In the genomic region with DNA sequence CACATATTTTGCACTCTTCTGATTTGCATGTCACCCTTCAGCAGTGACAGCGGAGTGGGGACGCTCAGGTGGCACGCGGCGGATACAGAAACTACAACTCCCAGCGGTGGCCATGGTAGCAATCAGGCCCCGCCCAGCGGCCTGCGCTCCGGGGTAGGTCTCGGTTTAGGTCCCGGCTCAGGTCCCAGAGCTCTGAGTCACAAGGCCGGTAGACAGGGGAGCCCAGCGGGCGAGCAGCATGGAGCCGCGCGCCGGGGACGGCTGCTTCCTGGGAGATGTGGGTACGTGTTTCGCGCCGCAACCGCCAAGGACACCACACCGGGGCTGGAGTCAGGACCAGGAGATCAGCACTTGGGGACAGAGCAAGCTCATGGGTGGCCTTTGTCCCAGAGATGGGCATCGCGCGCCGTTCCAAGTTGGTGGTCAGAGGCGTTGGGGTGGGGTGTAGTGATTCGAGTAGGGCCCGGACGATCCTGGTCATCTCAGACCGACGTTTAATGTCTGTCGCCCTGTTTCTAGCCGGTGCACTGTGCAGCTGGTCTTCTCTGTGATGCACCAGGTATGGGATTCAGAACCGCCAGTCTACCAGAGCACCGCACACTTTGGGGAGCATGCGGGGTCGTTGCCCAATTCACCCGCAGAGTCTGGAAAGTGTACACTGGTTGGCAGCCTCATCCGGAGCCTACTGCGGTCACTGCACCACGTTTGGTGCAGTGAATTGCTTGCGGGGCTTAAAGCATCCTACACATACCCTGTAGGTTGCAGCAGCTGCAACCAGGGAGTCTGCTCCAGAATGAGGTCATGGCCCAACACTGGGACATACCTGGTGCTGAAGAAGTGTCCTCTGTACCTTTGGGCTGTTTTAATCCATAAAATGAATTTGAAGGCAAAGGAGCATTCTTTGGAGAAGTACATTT, we compare ENCODE assay signal across 8 mouse cellular contexts. TPM values are rescaled to one million over a fixed set of nuclear protein-coding genes. Genes with fewer than 3 reads are reported as not detected.
DNase-seq lines count a peak whose midpoint lies in the region; ATAC-seq and TF ChIP-seq lines count a peak whose summit lies in the region.

A gene (plus strand): TSS at position 138 of the 917 bp plus-strand sequence.

- no peaks in the 10 kb centered on the region for H3K27me3 ChIP-seq in embryonic facial prominence, embryonic 14.5 days (replicated peaks; ENCODE audit: control insufficient read depth, insufficient read depth, low read length)
- no peaks in the 10 kb centered on the region for H3K27me3 ChIP-seq in heart, adult 2 months (ENCODE audit: control insufficient read depth, insufficient read depth, low read length)
- no peaks in the 10 kb centered on the region for H3K27me3 ChIP-seq in limb, embryonic 13.5 days
- no peaks in the 10 kb centered on the region for H3K27me3 ChIP-seq in midbrain, embryonic 15.5 days (replicated peaks)

- intact Hi-C loops in heart, adult 2 months (cut with DNase I) = loop anchor here (2.0 kb wide), 1 partner anchor 23 kb away; a partner anchor contains a TSS

- ATAC-seq in embryonic facial prominence, embryonic 14.5 days (ENCODE audit: low read depth) = peak; percentile 91
- ATAC-seq in limb, embryonic 13.5 days (ENCODE audit: low FRiP score, low read depth) = peak; percentile 92
- peak; percentile 95 for ATAC-seq in midbrain, embryonic 15.5 days (replicated peaks)

- no peaks in the 10 kb centered on the region for H3K79me2 ChIP-seq in heart, adult 2 months (replicated peaks; ENCODE audit: control insufficient read depth, insufficient read depth, low read length)

- H3K9me3 ChIP-seq in embryonic facial prominence, embryonic 14.5 days (ENCODE audit: control insufficient read depth, low read length) = 0 out of 2 replicates have a peak, but pooled peaks cover 7% of the 10 kb centered on the region
- H3K9me3 ChIP-seq in limb, embryonic 13.5 days = no peaks in the 10 kb centered on the region
- no peaks in the 10 kb centered on the region for H3K9me3 ChIP-seq in midbrain, embryonic 15.5 days

- H3K4me3 ChIP-seq in embryonic facial prominence, embryonic 14.5 days (ENCODE audit: low read depth, low read length) = peak within 1 kb of the TSS; percentile 60
- H3K4me3 ChIP-seq in heart, adult 2 months = peak within 1 kb of the TSS; percentile 79
- peak within 1 kb of the TSS; percentile 76 for H3K4me3 ChIP-seq in limb, embryonic 13.5 days
- peak within 1 kb of the TSS; percentile 83 for H3K4me3 ChIP-seq in midbrain, embryonic 15.5 days

- TF ChIP-seq EP300 in heart, adult 2 months (IDR thresholded peaks at IDR 0.05; ENCODE audit: insufficient read depth, low read depth, low read length) = 0 out of 2 replicates have a peak, but pooled peaks have one; percentile 7

- peak within 1 kb of the TSS; percentile 71 for H3K9ac ChIP-seq in embryonic facial prominence, embryonic 14.5 days (ENCODE audit: low read depth, low read length)
- peak within 1 kb of the TSS; percentile 91 for H3K9ac ChIP-seq in heart, adult 2 months (ENCODE audit: low read depth, low read length)
- peak within 1 kb of the TSS; percentile 84 for H3K9ac ChIP-seq in limb, embryonic 13.5 days
- H3K9ac ChIP-seq in midbrain, embryonic 15.5 days = peak within 1 kb of the TSS; percentile 84

- TF ChIP-seq CTCF in heart, adult 2 months (IDR thresholded peaks at IDR 0.05) = peak; percentile 49

- no peaks in the 10 kb centered on the region for H3K4me1 ChIP-seq in embryonic facial prominence, embryonic 14.5 days (ENCODE audit: control insufficient read depth, insufficient read depth, low read length)
- H3K4me1 ChIP-seq in heart, adult 2 months (ENCODE audit: control insufficient read depth, insufficient read depth, low read length) = 0 out of 2 replicates have a peak, but pooled peaks cover 3% of the 10 kb centered on the region
- peaks cover 3% of the 10 kb centered on the region; the same call in 1 of the 2 replicates for H3K4me1 ChIP-seq in limb, embryonic 13.5 days
- peaks cover 2% of the 10 kb centered on the region; the same call in 1 of the 2 replicates for H3K4me1 ChIP-seq in midbrain, embryonic 15.5 days

- H3K36me3 ChIP-seq in embryonic facial prominence, embryonic 14.5 days (ENCODE audit: control insufficient read depth, insufficient read depth, low read length) = no peaks in the 10 kb centered on the region
- H3K36me3 ChIP-seq in heart, adult 2 months (ENCODE audit: control insufficient read depth, insufficient read depth, low read length) = 0 out of 2 replicates have a peak, but pooled peaks cover 2% of the 10 kb centered on the region
- no peaks in the 10 kb centered on the region for H3K36me3 ChIP-seq in limb, embryonic 13.5 days
- H3K36me3 ChIP-seq in midbrain, embryonic 15.5 days (replicated peaks) = no peaks in the 10 kb centered on the region

- 1% methylated on average over 37 of the region's 47 CpGs for WGBS in embryonic facial prominence, embryonic 14.5 days
- 1% methylated on average over 47 of the region's 47 CpGs for WGBS in heart, adult 2 months
- 1% methylated on average over 47 of the region's 47 CpGs for WGBS in limb, embryonic 13.5 days
- WGBS in midbrain, embryonic 15.5 days = under 1% methylated on average over 47 of the region's 47 CpGs

- peak within 1 kb of the TSS; percentile 78 for H3K4me2 ChIP-seq in embryonic facial prominence, embryonic 14.5 days (ENCODE audit: low read depth, low read length)
- H3K4me2 ChIP-seq in limb, embryonic 13.5 days (replicated peaks) = peak within 1 kb of the TSS; percentile 74
- peak within 1 kb of the TSS; percentile 78 for H3K4me2 ChIP-seq in midbrain, embryonic 15.5 days

- peak; percentile 76 for TF ChIP-seq POLR2A in heart, adult 2 months (IDR thresholded peaks at IDR 0.05; ENCODE audit: insufficient read depth, low read depth, low read length)

- peak; percentile 91 for DNase-seq in 3134 (ENCODE audit: extremely low read depth, insufficient read length, low spot score)
- peak; percentile 53 to 76 for DNase-seq in adrenal gland, postnatal 4 days (ENCODE audit: low spot score in 2 of 2)
- peak; percentile 89 for DNase-seq in embryonic facial prominence, embryonic 14.5 days (ENCODE audit: low spot score)
- peak; percentile 88 to 91 for DNase-seq in heart, adult 2 months
- DNase-seq in kidney, adult 8-10 months = peak; percentile 87 to 89
- peak; percentile 80 to 85 for DNase-seq in spleen, adult 18-20 months

- no peak within 1 kb of the TSS for H3K27ac ChIP-seq in embryonic facial prominence, embryonic 14.5 days (replicated peaks; ENCODE audit: low read depth, low read length)
- H3K27ac ChIP-seq in heart, adult 2 months = peak within 1 kb of the TSS; percentile 67
- no peak within 1 kb of the TSS for H3K27ac ChIP-seq in limb, embryonic 13.5 days
- H3K27ac ChIP-seq in midbrain, embryonic 15.5 days = peak within 1 kb of the TSS; percentile 72

RNA-seq across cellular contexts. Expression of the gene that starts here (rescaled TPM):
- total RNA-seq in adrenal gland, postnatal 4 days (2021) = 10 to 100 TPM; 14.6 to 16.9 TPM
- 4.9 and 7.2 TPM in 2 replicates for polyA plus RNA-seq in embryonic facial prominence, embryonic 14.5 days (2014; fragmentation: Nextera tagmentation; extraction: Ambion mirVana)
- total RNA-seq in heart, adult 2 months (2021) = 10 to 100 TPM in 1 of 2 experiments, 1 to 10 TPM in 1; 8.4 to 11.5 TPM
- 8.7 and 11.4 TPM in 2 replicates for polyA plus RNA-seq in heart, adult 2 months (2012; rRNA removed)
- 9.0 and 10.5 TPM in 2 replicates for polyA plus RNA-seq in limb, embryonic 13.5 days (2015; fragmentation: Nextera tagmentation; extraction: Ambion mirVana)
- 20.8 TPM in 2 replicates for polyA plus RNA-seq in midbrain, embryonic 15.5 days (2015; fragmentation: Nextera tagmentation; extraction: Ambion mirVana)

Comparison
In these comparisons a context has a peak if more than half of its experiments do, and no peak if none do; other contexts are left out.
1. H3K27ac ChIP-seq: peak in heart, adult 2 months (single experiment) and midbrain, embryonic 15.5 days (single experiment); none in embryonic facial prominence, embryonic 14.5 days (single experiment) and limb, embryonic 13.5 days (single experiment).
2. Peak in every context shown above with its lines, with median percentiles within 50 percentile points of each other: DNase-seq, ATAC-seq, H3K4me2 ChIP-seq, H3K4me3 ChIP-seq and H3K9ac ChIP-seq.